ENCODE assay signal across 14 mouse cellular contexts in genomic region chr12:59265942-59266231, GRCm38 (mm10). TPM values are rescaled to one million over a fixed set of nuclear protein-coding genes. Genes with fewer than 3 reads are reported as not detected.
DNase-seq lines count a peak whose midpoint lies in the region; ATAC-seq and TF ChIP-seq lines count a peak whose summit lies in the region.
"Had no signal": no experiment of that assay in that cellular context is flagged by ENCODE, and none has a peak within 500 bp of the region (broad histone marks: within the 10 kb centered on the region; RNA-seq: fewer than 3 reads in every experiment).

No protein-coding gene starts in this region.

- peak overlapping the region; percentile 47 for H3K4me3 ChIP-seq in left cerebral cortex, adult 2 months
- H3K4me3 ChIP-seq in hindbrain, embryonic 16.5 days (ENCODE audit: low read length) = peak overlapping the region; percentile 30
- H3K4me3 ChIP-seq in neural tube, embryonic 13.5 days = peak overlapping the region; percentile 20
- H3K4me3 ChIP-seq: limb, embryonic 15.5 days had no signal

- H3K9ac ChIP-seq in hindbrain, embryonic 16.5 days (ENCODE audit: low read depth, low read length) = peak overlapping the region; percentile 45; the same call in 1 of the 2 replicates
- peak overlapping the region; percentile 49; the same call in 1 of the 2 replicates for H3K9ac ChIP-seq in neural tube, embryonic 13.5 days
- H3K9ac ChIP-seq: limb, embryonic 15.5 days had no signal

- H3K27me3 ChIP-seq in hindbrain, embryonic 16.5 days (replicated peaks; ENCODE audit: control insufficient read depth, insufficient read depth, low read length) = no peaks in the 10 kb centered on the region
- no peaks in the 10 kb centered on the region for H3K27me3 ChIP-seq in neural tube, embryonic 13.5 days
- H3K27me3 ChIP-seq: limb, embryonic 15.5 days had no signal

- no peaks in the 10 kb centered on the region for H3K36me3 ChIP-seq in hindbrain, embryonic 16.5 days (ENCODE audit: control insufficient read depth, insufficient read depth, low read length)
- no peaks in the 10 kb centered on the region for H3K36me3 ChIP-seq in neural tube, embryonic 13.5 days
- H3K36me3 ChIP-seq: limb, embryonic 15.5 days had no signal

- no peaks in the 10 kb centered on the region for H3K9me3 ChIP-seq in hindbrain, embryonic 16.5 days (ENCODE audit: control insufficient read depth, low read length)
- no peaks in the 10 kb centered on the region for H3K9me3 ChIP-seq in neural tube, embryonic 13.5 days
- H3K9me3 ChIP-seq: limb, embryonic 15.5 days had no signal

- no peak for DNase-seq in frontal cortex, postnatal 25 days (ENCODE audit: low spot score in 2 of 2)
- no peak for DNase-seq in left cerebral cortex, adult 2 months (ENCODE audit: extremely low spot score in 1 of 2, low spot score in 2 of 2)
- DNase-seq in left cerebral cortex, postnatal 36 days (ENCODE audit: low spot score in 2 of 2) = no peak
- DNase-seq in thymus, postnatal 10 days (ENCODE audit: low spot score in 2 of 2) = no peak
- DNase-seq: layer of hippocampus, adult 9-11 months; lung, adult 2 months; thymus, postnatal 36 days had no signal

- WGBS in hindbrain, embryonic 16.5 days = 58% methylated on average over 4 of the region's 4 CpGs
- WGBS in neural tube, embryonic 13.5 days = 62% methylated on average over 4 of the region's 4 CpGs

- intact Hi-C loops in left cerebral cortex, adult 2 months (cut with DNase I) = no loop called here
- intact Hi-C loops in left cerebral cortex, postnatal 36 days (cut with DNase I) = no loop called here

- H3K4me2 ChIP-seq in hindbrain, embryonic 16.5 days (ENCODE audit: low read length) = peak overlapping the region; percentile 57
- H3K4me2 ChIP-seq in neural tube, embryonic 13.5 days = peak overlapping the region; percentile 48

- ATAC-seq in frontal cortex, adult (ENCODE audit: low TSS enrichment) = peak; percentile 22; the same call in 1 of the 2 replicates
- no peak; the same call in 1 of the 2 replicates for ATAC-seq in hindbrain, embryonic 16.5 days
- peak; percentile 53 for ATAC-seq in neural tube, embryonic 13.5 days (ENCODE audit: low read depth)
- ATAC-seq in megakaryocyte progenitor cell, adult 5-6 weeks (replicated peaks; ENCODE audit: poor library complexity) = no peak
- ATAC-seq: Patski had no signal

- peak overlapping the region; percentile 82 for H3K27ac ChIP-seq in left cerebral cortex, adult 2 months
- peak overlapping the region; percentile 64; the same call in 1 of the 2 replicates for H3K27ac ChIP-seq in hindbrain, embryonic 16.5 days (ENCODE audit: low read depth, low read length)
- H3K27ac ChIP-seq in neural tube, embryonic 13.5 days (replicated peaks) = peak overlapping the region; percentile 52; the same call in 1 of the 2 replicates
- H3K27ac ChIP-seq: kidney, postnatal 0 days; limb, embryonic 15.5 days had no signal

- TF ChIP-seq CTCF in left cerebral cortex, adult 2 months (IDR thresholded peaks at IDR 0.05) = no peak

- H3K4me1 ChIP-seq in hindbrain, embryonic 16.5 days (ENCODE audit: control insufficient read depth, insufficient read depth, low read depth, low read length) = peaks cover 3% of the 10 kb centered on the region
- peaks cover 7% of the 10 kb centered on the region for H3K4me1 ChIP-seq in neural tube, embryonic 13.5 days (replicated peaks)
- H3K4me1 ChIP-seq: limb, embryonic 15.5 days had no signal

RNA-seq across cellular contexts. Expression of gene Fbxo33, which starts 46.4 kb away (rescaled TPM):
- total RNA-seq in left cerebral cortex, adult 2 months (2021) = 10 to 100 TPM; 64.8 to 71.4 TPM
- total RNA-seq in left cerebral cortex, postnatal 36 days (2021) = 10 to 100 TPM; 62.7 to 68.2 TPM
- 3.9 and 5.1 TPM in 2 replicates for polyA plus RNA-seq in hindbrain, embryonic 16.5 days (2015; fragmentation: Nextera tagmentation; extraction: Ambion mirVana)
- 8.6 and 8.8 TPM in 2 replicates for polyA plus RNA-seq in neural tube, embryonic 13.5 days (2015; fragmentation: Nextera tagmentation; extraction: Ambion mirVana)
- 40.7 and 63.0 TPM in 2 replicates for total RNA-seq in megakaryocyte progenitor cell, adult 5-6 weeks (2015)
- total RNA-seq in megakaryocyte progenitor cell, adult 5-6 weeks (2017) = 33.6 and 36.0 TPM in 2 replicates

Comparison
In these comparisons a context has a peak if more than half of its experiments do, and no peak if none do; other contexts are left out.
1. ATAC-seq: peak in frontal cortex, adult (single experiment) and neural tube, embryonic 13.5 days (single experiment); none in hindbrain, embryonic 16.5 days (single experiment) and megakaryocyte progenitor cell, adult 5-6 weeks (single experiment).
2. Peak in every context shown above with its lines, with median percentiles within 50 percentile points of each other: H3K27ac ChIP-seq and H3K4me3 ChIP-seq.